Mouse (Mus musculus) kidney, postnatal 0 days (tissue): ENCODE measurements around the gene Zfp94. TPM values are rescaled to one million over a fixed set of nuclear protein-coding genes. Genes with fewer than 3 reads are reported as not detected.
A peak's percentile ranks its signal among the peaks of the same experiment; 100 is the strongest.

Source experiments
- ATAC-seq: fragments of 200-750 bp; cut with Nextera tagmentation; replicated peaks from 2 replicates; pipeline ENCODE4 v1.8.0; 2017; ENCODE audit warnings: low read depth, moderate number of reproducible peaks, moderate TSS enrichment, moderate library complexity; ENCODE audit not compliant: low FRiP score
- DNase-seq: peaks from one replicate; pipeline ENCODE4 v3.0.0-alpha.2; 2016; ENCODE audit warnings: low spot score
- H3K27ac ChIP-seq: fragments of 300-500 bp; sonication (generic); 2 replicates; pipeline ENCODE4 v1.5.1; 2014; ENCODE audit warnings: mild to moderate bottlenecking
- H3K27me3 ChIP-seq: fragments of 300-500 bp; sonication (generic); 2 replicates; pipeline ENCODE4 v1.6.1; 2014; ENCODE audit warnings: low read length, mixed read lengths; ENCODE audit not compliant: insufficient read depth
- H3K36me3 ChIP-seq: fragments of 300-500 bp; sonication (generic); 2 replicates; pipeline ENCODE4 v1.6.1; 2014; ENCODE audit warnings: low read length, mixed read lengths; ENCODE audit not compliant: insufficient read depth
- H3K4me1 ChIP-seq: fragments of 300-500 bp; sonication (generic); replicated peaks from 2 replicates; pipeline ENCODE4 v1.6.1; 2014; ENCODE audit warnings: antibody characterized with exemption, low read length, mixed read lengths; ENCODE audit not compliant: insufficient read depth
- H3K4me2 ChIP-seq: fragments of 300-500 bp; sonication (generic); 2 replicates; pipeline ENCODE4 v1.6.1; 2014; ENCODE audit warnings: mild to moderate bottlenecking, low read length, moderate library complexity, mixed read lengths
- H3K4me3 ChIP-seq: fragments of 300-500 bp; sonication (generic); replicated peaks from 2 replicates; pipeline ENCODE4 v1.5.1; 2014; ENCODE audit warnings: low read depth, low read length
- H3K9ac ChIP-seq: fragments of 300-500 bp; sonication (generic); 2 replicates; pipeline ENCODE4 v1.6.1; 2014; ENCODE audit warnings: low read depth, low read length
- H3K9me3 ChIP-seq: fragments of 300-500 bp; sonication (generic); replicated peaks from 2 replicates; pipeline ENCODE4 v1.6.1; 2016; ENCODE audit warnings: low read length, inconsistent platforms, mixed read lengths
- CTCF ChIP-seq: IDR thresholded peaks from 2 replicates; pipeline ENCODE4 v1.5.1; 2016; ENCODE audit warnings: antibody characterized with exemption, low read depth, mild to moderate bottlenecking, moderate library complexity
- WGBS: fragments of 180-500 bp; shearing (Covaris S2); extraction: QIAGEN DNeasy Blood & Tissue Kit; methylation state at CpG from one replicate; pipeline ENCODE4 v1.1.7; 2014; 5-methylcytosine and 5-hydroxymethylcytosine counted together
- polyA plus RNA-seq: library from polyadenylated mRNA; unstranded; fragments of >200 nt; fragmentation: Nextera tagmentation; extraction: Ambion mirVana; gene quantifications from 2 replicates; pipeline ENCODE4 v1.2.1, GENCODE M21; 2015

The Zfp94 gene
- polyA plus RNA-seq, 1 experiment from 2014 or later = 9.8 TPM

DNA sequence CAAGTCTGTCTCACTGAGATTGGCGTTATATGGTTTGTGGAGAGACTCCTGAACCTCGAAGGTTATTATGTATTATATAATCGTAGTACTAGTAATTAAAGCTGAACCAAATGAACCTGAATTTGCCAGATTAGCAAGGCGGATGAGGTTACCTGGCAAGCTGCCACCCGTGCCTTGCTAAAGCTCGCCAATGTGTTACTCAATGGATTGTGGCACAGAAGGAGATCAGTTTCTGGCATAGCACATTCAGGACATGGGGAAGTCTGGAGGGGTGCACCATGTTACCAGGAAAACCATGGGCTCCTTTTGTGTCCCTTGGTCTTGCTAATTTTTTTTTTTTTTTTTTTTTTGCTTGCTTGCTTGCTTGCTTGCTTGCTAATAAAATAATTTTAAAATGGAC is 8.7 kb upstream of the Zfp94 start:
- 78% methylated on average over 6 of the region's 6 CpGs for WGBS
- Histone ChIP-seq H3K4me1 (no peaks in the 10 kb centered on the region), H3K27me3 (no peaks in the 10 kb centered on the region), H3K36me3 (no peaks in the 10 kb centered on the region), H3K4me3 (peak overlapping the region; percentile 20; the same call in 1 of the 2 replicates), H3K9me3 (peaks cover 4% of the 10 kb centered on the region; the same call in 1 of the 2 replicates), H3K27ac (no peak overlapping the region), H3K9ac (no peak overlapping the region), H3K4me2 (peak overlapping the region; percentile 58)
- TF ChIP-seq CTCF = no peak
- ATAC-seq (no peak), DNase-seq (no peak)

DNA sequence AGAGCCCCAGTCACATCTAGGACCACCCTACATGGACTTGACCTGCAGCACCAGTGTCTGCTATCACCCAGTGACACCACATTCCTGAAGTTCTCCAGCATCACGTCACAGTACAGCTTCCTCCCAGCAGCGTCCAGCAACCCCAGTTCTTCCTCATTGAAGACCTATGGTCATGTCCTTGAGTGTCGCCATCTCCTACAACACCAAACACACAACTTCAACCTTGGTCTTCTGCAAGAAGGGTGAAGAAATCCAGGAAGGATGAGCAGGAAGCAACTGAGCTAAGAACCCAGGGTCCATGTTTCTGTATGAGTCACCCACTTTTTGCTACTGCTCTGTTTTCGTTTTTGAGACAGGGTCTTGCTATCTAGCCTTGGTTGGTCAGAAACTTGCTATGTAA is 6.1 kb upstream of the Zfp94 start:
- H3K9ac ChIP-seq = no peak overlapping the region
- H3K27ac ChIP-seq = no peak overlapping the region
- DNase-seq = no peak
- H3K4me2 ChIP-seq = no peak overlapping the region
- no peak for TF ChIP-seq CTCF
- H3K4me3 ChIP-seq = no peak overlapping the region
- no peaks in the 10 kb centered on the region for H3K27me3 ChIP-seq
- H3K4me1 ChIP-seq = no peaks in the 10 kb centered on the region
- no peaks in the 10 kb centered on the region for H3K36me3 ChIP-seq
- peaks cover 4% of the 10 kb centered on the region; the same call in 1 of the 2 replicates for H3K9me3 ChIP-seq
- no peak for ATAC-seq
- WGBS = 73% methylated on average over 4 of the region's 4 CpGs

DNA sequence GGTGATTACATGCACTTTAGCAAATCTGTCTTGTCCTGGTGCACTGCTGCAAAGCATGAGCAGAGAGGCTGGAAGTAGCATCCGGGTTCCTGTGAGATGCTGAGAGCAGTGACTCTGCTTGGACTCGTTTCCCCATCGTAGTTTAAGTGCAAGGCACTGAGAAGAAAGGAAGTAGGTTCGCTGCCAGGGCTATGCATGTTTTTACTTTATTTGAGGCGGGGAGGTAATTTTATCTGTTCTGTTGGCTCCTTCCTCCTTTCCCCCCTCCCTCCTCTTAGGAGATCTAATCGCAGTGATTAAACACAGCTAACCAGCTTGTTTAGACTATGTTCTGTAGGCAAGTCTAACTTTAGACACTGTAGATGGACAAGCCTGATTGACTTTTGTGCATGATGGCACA is 2.5 kb upstream of the Zfp94 start:
- no peak for TF ChIP-seq CTCF
- Histone ChIP-seq H3K9ac (no peak overlapping the region), H3K27me3 (no peaks in the 10 kb centered on the region), H3K4me1 (peaks cover 8% of the 10 kb centered on the region; the same call in 1 of the 2 replicates), H3K27ac (no peak overlapping the region), H3K36me3 (no peaks in the 10 kb centered on the region), H3K4me2 (no peak overlapping the region), H3K4me3 (no peak overlapping the region), H3K9me3 (0 out of 2 replicates have a peak, but pooled peaks cover 2% of the 10 kb centered on the region)
- ATAC-seq (no peak), DNase-seq (no peak)
- WGBS = 44% methylated on average over 6 of the region's 6 CpGs

DNA sequence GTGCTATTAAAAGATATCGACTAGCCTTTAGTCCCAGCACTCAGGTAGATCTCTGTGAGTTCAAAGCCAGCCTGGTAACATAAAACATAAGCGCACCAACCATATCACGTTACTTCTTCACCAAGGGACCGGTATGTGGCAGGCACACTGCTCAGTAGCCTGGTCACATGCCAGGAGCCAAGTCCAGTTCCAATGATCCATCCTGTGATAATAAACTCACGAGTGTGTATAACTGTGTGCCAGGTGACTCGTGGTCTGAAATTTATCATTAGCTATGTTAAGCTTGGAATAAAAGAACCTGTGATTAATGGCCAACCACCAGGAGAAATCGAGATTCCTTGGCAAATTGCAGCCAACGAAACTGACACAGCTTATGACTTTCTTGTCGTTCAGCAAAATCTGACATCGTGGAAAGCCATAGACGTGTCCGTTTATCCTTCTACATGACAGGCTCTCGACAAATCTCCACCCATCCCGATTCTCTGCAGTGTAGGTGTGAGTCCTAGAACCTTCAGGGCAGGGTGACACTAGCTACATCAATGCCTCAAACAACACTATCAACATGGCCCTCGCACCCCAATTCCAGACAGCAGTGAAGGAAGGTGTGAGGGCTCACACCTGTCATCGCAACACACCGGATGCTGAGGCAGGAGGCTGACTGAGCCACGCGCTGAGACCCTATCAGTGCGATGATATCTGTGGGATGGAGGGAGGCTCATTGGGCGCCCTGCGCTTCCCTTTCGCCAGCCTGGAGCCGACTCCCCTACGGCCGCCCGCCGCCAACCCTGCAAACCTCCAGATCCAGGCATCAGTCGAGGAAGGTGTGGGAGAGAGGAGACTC is 520 bp downstream of the Zfp94 start:
- no peak for DNase-seq
- H3K27ac ChIP-seq = peak overlapping the region; percentile 50; the same call in 1 of the 2 replicates
- H3K27me3 ChIP-seq = no peaks in the 10 kb centered on the region
- H3K36me3 ChIP-seq = 0 out of 2 replicates have a peak, but pooled peaks cover 4% of the 10 kb centered on the region
- no peaks in the 10 kb centered on the region for H3K9me3 ChIP-seq
- H3K4me3 ChIP-seq = peak overlapping the region; percentile 55
- WGBS = 21% methylated on average over 29 of the region's 29 CpGs
- H3K9ac ChIP-seq = peak overlapping the region; percentile 66
- peak overlapping the region; percentile 83 for H3K4me2 ChIP-seq
- peaks cover 8% of the 10 kb centered on the region; the same call in 1 of the 2 replicates for H3K4me1 ChIP-seq
- ATAC-seq = 0 out of 2 replicates have a peak, but pooled peaks have one; percentile 41
- TF ChIP-seq CTCF = no peak

DNA sequence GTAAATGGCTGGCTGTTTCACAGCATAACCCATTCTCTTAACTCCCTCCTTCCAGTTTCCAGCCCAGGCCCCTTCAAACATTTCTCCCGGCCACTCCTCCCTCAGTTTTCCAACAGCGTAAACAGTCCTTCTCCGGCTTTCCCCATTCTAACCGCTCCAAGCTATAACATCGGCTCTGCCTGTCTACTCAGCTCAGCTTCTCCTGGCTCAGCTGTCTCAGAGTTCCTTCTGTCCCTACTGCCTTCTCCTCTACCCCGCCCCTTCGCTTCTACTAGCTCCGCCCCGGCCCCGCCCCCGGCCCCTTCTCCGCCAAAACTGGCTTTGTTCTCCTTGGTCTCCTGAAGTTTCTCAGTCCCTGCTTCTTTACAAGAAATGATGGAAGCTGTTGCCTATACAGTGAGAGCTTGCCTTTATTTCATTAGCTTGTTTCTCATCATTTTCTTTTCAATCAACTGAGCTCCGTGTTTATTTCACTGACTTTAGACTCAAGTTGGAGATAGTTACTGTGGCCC is 15.6 kb downstream of the Zfp94 start, which contains the start of gene Zfp61:
Gene Zfp61, minus strand, starts transcription at position 462 of the 512 bp plus-strand sequence.
- Histone ChIP-seq H3K27ac (peak within 1 kb of the TSS; percentile 47; the same call in 1 of the 2 replicates), H3K4me3 (peak within 1 kb of the TSS; percentile 76)
- 1% methylated on average over 13 of the region's 13 CpGs for WGBS

DNA sequence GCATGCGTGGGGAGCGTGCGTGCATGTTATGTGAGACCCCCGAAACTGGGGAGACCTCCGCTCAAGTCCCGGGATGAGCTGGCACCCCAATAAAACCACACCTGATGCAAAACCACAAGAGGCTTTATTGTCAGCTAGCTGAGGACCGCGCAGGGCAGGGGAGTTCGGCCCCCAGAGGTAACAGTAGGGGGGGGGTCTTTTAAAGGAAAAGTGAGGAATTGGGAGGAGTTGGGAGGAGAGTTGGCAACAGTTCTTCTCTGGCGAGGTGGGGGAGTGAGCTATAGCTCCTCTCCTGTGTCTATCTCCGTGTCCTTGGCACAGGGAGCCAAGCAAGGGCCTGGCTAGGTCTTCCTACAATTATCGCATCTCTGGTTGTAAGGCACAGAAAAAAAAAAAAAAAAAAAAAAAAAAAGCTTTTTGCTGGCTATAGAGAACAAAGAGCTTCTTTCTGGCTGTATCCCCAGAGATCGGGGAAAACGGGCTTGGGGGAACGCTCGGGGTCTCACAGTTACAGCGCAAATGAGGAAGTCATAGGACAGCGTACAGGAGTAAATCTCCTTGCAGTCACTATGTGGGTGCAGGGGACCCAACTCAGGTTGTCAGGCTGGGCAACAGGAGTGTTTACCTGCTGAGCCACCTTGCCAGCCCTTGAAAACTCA is 16.5 kb downstream of the Zfp94 start:
- DNase-seq = peak; percentile 47
- peak overlapping the region; percentile 76 for H3K4me3 ChIP-seq
- 0 out of 2 replicates have a peak, but pooled peaks cover 3% of the 10 kb centered on the region for H3K4me1 ChIP-seq
- TF ChIP-seq CTCF = no peak
- peak overlapping the region; percentile 54; the same call in 1 of the 2 replicates for H3K9ac ChIP-seq
- H3K36me3 ChIP-seq = peaks cover 24% of the 10 kb centered on the region
- H3K27me3 ChIP-seq = no peaks in the 10 kb centered on the region
- WGBS = 2% methylated on average over 18 of the region's 18 CpGs
- no peaks in the 10 kb centered on the region for H3K9me3 ChIP-seq
- peak; percentile 6; the same call in 1 of the 2 replicates for ATAC-seq
- H3K27ac ChIP-seq = no peak overlapping the region; the same call in 1 of the 2 replicates
- H3K4me2 ChIP-seq = peak overlapping the region; percentile 88

More for the DNA sequence above, 15.6 kb downstream of the Zfp94 start, which contains the start of gene Zfp61:
- Histone ChIP-seq H3K4me2 (peak within 1 kb of the TSS; percentile 88), H3K9ac (peak within 1 kb of the TSS; percentile 54; the same call in 1 of the 2 replicates), H3K4me1 (0 out of 2 replicates have a peak, but pooled peaks cover 3% of the 10 kb centered on the region), H3K36me3 (peaks cover 16% of the 10 kb centered on the region; the same call in 1 of the 2 replicates), H3K27me3 (no peaks in the 10 kb centered on the region), H3K9me3 (no peaks in the 10 kb centered on the region)
- no peak for TF ChIP-seq CTCF
- DNase-seq (peak; percentile 92), ATAC-seq (peak; percentile 57; the same call in 1 of the 2 replicates)
